Comparison of ENCODE assay signal across 10 mouse cellular contexts in genomic region chr9:121023526-121024264, GRCm38 (mm10).
A peak's percentile ranks its signal among the peaks of the same experiment; 100 is the strongest.
DNase-seq lines count a peak whose midpoint lies in the region; ATAC-seq and TF ChIP-seq lines count a peak whose summit lies in the region.
"Had no signal": no experiment of that assay in that cellular context is flagged by ENCODE, and none has a peak within 500 bp of the region (broad histone marks: within the 10 kb centered on the region; RNA-seq: fewer than 3 reads in every experiment).

No protein-coding gene starts in this region.

- no peak overlapping the region for H3K27ac ChIP-seq in heart, adult 2 months
- H3K27ac ChIP-seq in kidney, embryonic 16.5 days (ENCODE audit: low read length): no peak overlapping the region
- no peak overlapping the region for H3K27ac ChIP-seq in left cerebral cortex, adult 2 months
- H3K27ac ChIP-seq: macrophage had no signal

- no peak overlapping the region for H3K4me2 ChIP-seq in kidney, embryonic 16.5 days (replicated peaks; ENCODE audit: low read depth, low read length)

- no peak for ATAC-seq in kidney, embryonic 16.5 days (ENCODE audit: low FRiP score, low TSS enrichment)

- intact Hi-C loops in heart, adult 2 months (cut with DNase I): no loop called here
- intact Hi-C loops in heart, postnatal 36 days (cut with DNase I): no loop called here
- intact Hi-C loops in left cerebral cortex, adult 2 months (cut with DNase I): no loop called here

- TF ChIP-seq EP300 in heart, adult 2 months (IDR thresholded peaks at IDR 0.05; ENCODE audit: insufficient read depth, low read depth, low read length): no peak

- H3K36me3 ChIP-seq in heart, adult 2 months (ENCODE audit: control insufficient read depth, insufficient read depth, low read length): no peaks in the 10 kb centered on the region
- no peaks in the 10 kb centered on the region for H3K36me3 ChIP-seq in kidney, embryonic 16.5 days (ENCODE audit: insufficient read depth, low read length)
- H3K36me3 ChIP-seq: G1E had no signal

- no peaks in the 10 kb centered on the region for H3K4me1 ChIP-seq in heart, adult 2 months (ENCODE audit: control insufficient read depth, insufficient read depth, low read length)
- no peaks in the 10 kb centered on the region for H3K4me1 ChIP-seq in kidney, embryonic 16.5 days (ENCODE audit: insufficient read depth, low read length)

- 64% methylated on average over 14 of the region's 14 CpGs for WGBS in heart, adult 2 months
- 88% methylated on average over 14 of the region's 14 CpGs for WGBS in kidney, embryonic 16.5 days

- DNase-seq in heart, adult 2 months: peak; percentile 3 to 17
- no peak for DNase-seq in heart, postnatal 36 days
- peak; percentile 39 for DNase-seq in MEL-GATA-1-ER (ENCODE audit: extremely low read depth, low read depth)
- peak; percentile 20 for DNase-seq in gastrocnemius, postnatal 25 days
- peak; percentile 32 to 54 for DNase-seq in layer of hippocampus, postnatal 36 days
- no peak for DNase-seq in spleen, adult 18-20 months
- DNase-seq in left cerebral cortex, adult 2 months (ENCODE audit: extremely low spot score in 1 of 2, low spot score in 2 of 2): no peak

- H3K4me3 ChIP-seq in heart, adult 2 months: no peak overlapping the region
- H3K4me3 ChIP-seq in kidney, embryonic 16.5 days (ENCODE audit: low read length): no peak overlapping the region
- no peak overlapping the region for H3K4me3 ChIP-seq in left cerebral cortex, adult 2 months

- TF ChIP-seq CTCF in heart, adult 2 months (IDR thresholded peaks at IDR 0.05): no peak
- TF ChIP-seq CTCF in left cerebral cortex, adult 2 months (IDR thresholded peaks at IDR 0.05): no peak

- 0 out of 2 replicates have a peak, but pooled peaks cover 3% of the 10 kb centered on the region for H3K9me3 ChIP-seq in kidney, embryonic 16.5 days (ENCODE audit: low read length)

- H3K79me2 ChIP-seq in heart, adult 2 months (replicated peaks; ENCODE audit: control insufficient read depth, insufficient read depth, low read length): no peaks in the 10 kb centered on the region

- TF ChIP-seq POLR2A in heart, adult 2 months (IDR thresholded peaks at IDR 0.05; ENCODE audit: insufficient read depth, low read depth, low read length): no peak

- no peak overlapping the region for H3K9ac ChIP-seq in heart, adult 2 months (ENCODE audit: low read depth, low read length)
- no peak overlapping the region for H3K9ac ChIP-seq in kidney, embryonic 16.5 days (replicated peaks; ENCODE audit: low read length)

- H3K27me3 ChIP-seq in heart, adult 2 months (ENCODE audit: control insufficient read depth, insufficient read depth, low read length): no peaks in the 10 kb centered on the region
- H3K27me3 ChIP-seq in kidney, embryonic 16.5 days (ENCODE audit: insufficient read depth, low read length): no peaks in the 10 kb centered on the region

Comparison
In these comparisons a context has a peak if more than half of its experiments do, and no peak if none do; other contexts are left out.
1. DNase-seq: peak in heart, adult 2 months (2 of 2), MEL-GATA-1-ER (single experiment), gastrocnemius, postnatal 25 days (single experiment) and layer of hippocampus, postnatal 36 days (2 of 2); none in heart, postnatal 36 days (0 of 2), spleen, adult 18-20 months (0 of 2) and left cerebral cortex, adult 2 months (0 of 2).